Mouse (Mus musculus) midbrain, embryonic 13.5 days (tissue): ENCODE measurements at regions not wholly inside any gene's neighbourhood (a gene's known extent, or its start where the extent isn't known, plus 50 kb on each side); places are given as distances from the start of the nearest gene placed in this dataset.

Experiments used
- ATAC-seq: fragments of 200-750 bp; cut with Nextera tagmentation; 2 replicates; pipeline ENCODE4 v1.8.0; 2017; ENCODE audit warnings: mild to moderate bottlenecking, moderate TSS enrichment, moderate library complexity
- H3K27ac ChIP-seq: fragments of 300-500 bp; sonication (generic); 2 replicates; pipeline ENCODE4 v1.5.1; 2015; ENCODE audit warnings: inconsistent platforms, mild to moderate bottlenecking, moderate library complexity
- H3K27me3 ChIP-seq: fragments of 300-500 bp; sonication (generic); 2 replicates; pipeline ENCODE4 v1.6.1; 2015; ENCODE audit warnings: mild to moderate bottlenecking, inconsistent platforms
- H3K36me3 ChIP-seq: fragments of 300-500 bp; sonication (generic); 2 replicates; pipeline ENCODE4 v1.6.1; 2015; ENCODE audit warnings: mild to moderate bottlenecking, inconsistent platforms
- H3K4me1 ChIP-seq: fragments of 300-500 bp; sonication (generic); replicated peaks from 2 replicates; pipeline ENCODE4 v1.6.1; 2015; ENCODE audit warnings: inconsistent platforms
- H3K4me2 ChIP-seq: fragments of 300-500 bp; sonication (generic); replicated peaks from 2 replicates; pipeline ENCODE4 v1.6.1; 2015; ENCODE audit warnings: moderate library complexity, mild to moderate bottlenecking, inconsistent platforms
- H3K4me3 ChIP-seq: fragments of 300-500 bp; sonication (generic); replicated peaks from 2 replicates; pipeline ENCODE4 v1.5.1; 2015; ENCODE audit warnings: mild to moderate bottlenecking, inconsistent platforms
- H3K9ac ChIP-seq: fragments of 300-500 bp; sonication (generic); replicated peaks from 2 replicates; pipeline ENCODE4 v1.6.1; 2015; ENCODE audit warnings: mild to moderate bottlenecking, inconsistent platforms
- H3K9me3 ChIP-seq: fragments of 300-500 bp; sonication (generic); 2 replicates; pipeline ENCODE4 v1.6.1; 2016; ENCODE audit warnings: mild to moderate bottlenecking, inconsistent platforms
- WGBS: fragments of 180-500 bp; shearing (Covaris S2); methylation state at CpG from one replicate; pipeline ENCODE4 v1.1.7; 2015; 5-methylcytosine and 5-hydroxymethylcytosine counted together

DNA sequence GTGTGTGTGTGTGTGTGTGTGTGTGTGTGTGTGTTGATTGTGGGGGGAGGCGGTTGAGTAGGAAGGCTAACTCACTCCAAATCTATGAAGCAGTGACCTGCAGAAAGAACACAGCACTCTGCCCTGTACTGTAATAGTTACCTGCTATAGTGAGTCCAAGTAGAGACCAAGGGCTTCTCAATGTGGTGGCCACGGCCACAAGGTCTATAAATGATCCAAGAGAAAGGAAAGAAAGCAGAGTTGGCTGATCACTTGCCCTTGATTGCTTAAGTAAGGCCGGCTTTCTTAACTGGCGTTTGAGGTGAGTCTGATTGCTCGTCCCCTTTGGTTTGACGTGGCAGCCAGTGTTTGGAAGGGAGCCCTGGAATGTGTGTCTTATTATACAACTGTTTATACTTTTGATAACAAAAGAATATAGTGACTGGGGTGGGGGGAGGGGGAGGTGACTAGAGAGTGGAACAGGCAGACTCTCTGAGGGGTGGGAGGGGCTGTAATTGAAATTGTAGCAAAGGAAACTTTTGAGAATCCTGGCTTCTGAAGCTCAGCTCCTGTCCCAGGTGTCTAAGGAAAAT, 473.3 kb upstream of the Kif2a start:
- Histone ChIP-seq H3K9ac (no peak overlapping the region), H3K4me2 (no peak overlapping the region), H3K36me3 (no peaks in the 10 kb centered on the region), H3K4me3 (no peak overlapping the region), H3K27ac (no peak overlapping the region), H3K27me3 (no peaks in the 10 kb centered on the region), H3K4me1 (peaks cover 15% of the 10 kb centered on the region), H3K9me3 (no peaks in the 10 kb centered on the region)
- WGBS = 52% methylated on average over 6 of the region's 6 CpGs
- ATAC-seq = no peak

DNA sequence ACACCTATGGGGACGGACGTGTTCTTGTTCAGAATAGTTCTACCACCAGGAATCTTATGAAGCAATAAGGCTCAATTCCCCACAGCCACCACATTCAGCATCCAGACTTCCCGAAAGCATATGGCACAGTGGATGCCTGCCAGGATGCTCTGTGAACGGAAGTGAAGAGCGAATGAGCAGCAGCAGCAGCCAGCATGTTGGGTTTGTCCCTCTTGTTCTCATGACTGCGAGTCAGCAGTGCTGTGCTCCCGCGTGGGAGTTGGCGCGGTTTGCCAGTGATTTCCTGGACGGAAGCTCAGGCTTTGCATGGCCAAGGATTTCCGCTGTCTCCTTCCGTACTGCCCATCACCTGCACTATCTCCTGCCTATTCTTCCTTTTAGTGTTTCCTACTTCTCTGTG, 471.8 kb upstream of the Kif2a start:
- no peak overlapping the region for H3K4me2 ChIP-seq
- H3K4me3 ChIP-seq = no peak overlapping the region
- no peaks in the 10 kb centered on the region for H3K36me3 ChIP-seq
- no peaks in the 10 kb centered on the region for H3K27me3 ChIP-seq
- ATAC-seq = no peak
- H3K4me1 ChIP-seq = peaks cover 15% of the 10 kb centered on the region
- H3K27ac ChIP-seq = no peak overlapping the region
- no peaks in the 10 kb centered on the region for H3K9me3 ChIP-seq
- 85% methylated on average over 13 of the region's 13 CpGs for WGBS
- H3K9ac ChIP-seq = no peak overlapping the region

DNA sequence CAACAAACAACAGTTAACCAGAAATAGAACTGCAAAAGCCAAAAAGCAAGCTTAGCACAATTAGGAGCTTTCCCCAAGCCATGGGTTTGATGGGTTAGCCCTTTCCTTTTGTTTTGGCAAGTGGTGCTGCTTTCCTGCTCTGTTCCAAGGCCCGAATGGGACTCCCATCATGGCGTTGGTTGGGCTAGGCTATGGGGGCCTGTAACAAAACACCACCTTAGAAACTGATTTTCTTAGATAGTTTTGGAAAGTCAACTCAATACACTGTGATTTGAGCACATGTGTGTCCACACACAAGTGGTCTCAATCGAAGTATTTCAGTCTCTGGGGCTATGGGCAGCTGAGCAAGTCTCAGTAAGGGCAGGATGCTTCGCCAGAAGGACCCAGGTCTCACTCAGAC, 470.5 kb upstream of the Kif2a start:
- H3K9ac ChIP-seq = no peak overlapping the region
- H3K27ac ChIP-seq = no peak overlapping the region
- peaks cover 15% of the 10 kb centered on the region for H3K4me1 ChIP-seq
- H3K4me2 ChIP-seq = no peak overlapping the region
- no peak for ATAC-seq
- no peaks in the 10 kb centered on the region for H3K36me3 ChIP-seq
- H3K9me3 ChIP-seq = no peaks in the 10 kb centered on the region
- WGBS = 90% methylated on average over 4 of the region's 4 CpGs
- no peak overlapping the region for H3K4me3 ChIP-seq
- H3K27me3 ChIP-seq = no peaks in the 10 kb centered on the region

DNA sequence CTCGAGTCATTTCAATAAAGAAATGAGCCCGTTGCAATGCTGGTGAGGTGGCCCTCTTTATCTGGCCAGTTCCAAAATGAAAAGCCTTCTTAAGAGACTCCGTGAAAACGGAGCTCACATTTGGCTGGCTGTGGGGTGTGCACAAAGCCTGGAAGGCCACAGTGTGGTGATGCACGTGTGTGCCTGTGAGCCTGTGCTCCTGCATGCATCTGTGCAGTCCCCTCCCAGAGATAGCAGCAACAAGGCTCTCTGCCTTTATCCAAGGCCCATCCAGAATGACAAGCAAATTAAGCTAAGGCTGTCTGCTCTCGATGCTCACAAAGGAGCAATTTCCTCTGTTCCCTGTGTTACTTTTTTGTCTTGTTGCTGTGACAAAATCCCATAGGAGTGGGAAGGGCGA, 469.5 kb upstream of the Kif2a start:
- no peak for ATAC-seq
- Histone ChIP-seq H3K4me1 (peaks cover 15% of the 10 kb centered on the region), H3K4me3 (no peak overlapping the region), H3K36me3 (no peaks in the 10 kb centered on the region), H3K27ac (peak overlapping the region; percentile 21; the same call in 1 of the 2 replicates), H3K27me3 (no peaks in the 10 kb centered on the region), H3K9ac (no peak overlapping the region), H3K4me2 (no peak overlapping the region), H3K9me3 (no peaks in the 10 kb centered on the region)
- WGBS = 28% methylated on average over 7 of the region's 7 CpGs

DNA sequence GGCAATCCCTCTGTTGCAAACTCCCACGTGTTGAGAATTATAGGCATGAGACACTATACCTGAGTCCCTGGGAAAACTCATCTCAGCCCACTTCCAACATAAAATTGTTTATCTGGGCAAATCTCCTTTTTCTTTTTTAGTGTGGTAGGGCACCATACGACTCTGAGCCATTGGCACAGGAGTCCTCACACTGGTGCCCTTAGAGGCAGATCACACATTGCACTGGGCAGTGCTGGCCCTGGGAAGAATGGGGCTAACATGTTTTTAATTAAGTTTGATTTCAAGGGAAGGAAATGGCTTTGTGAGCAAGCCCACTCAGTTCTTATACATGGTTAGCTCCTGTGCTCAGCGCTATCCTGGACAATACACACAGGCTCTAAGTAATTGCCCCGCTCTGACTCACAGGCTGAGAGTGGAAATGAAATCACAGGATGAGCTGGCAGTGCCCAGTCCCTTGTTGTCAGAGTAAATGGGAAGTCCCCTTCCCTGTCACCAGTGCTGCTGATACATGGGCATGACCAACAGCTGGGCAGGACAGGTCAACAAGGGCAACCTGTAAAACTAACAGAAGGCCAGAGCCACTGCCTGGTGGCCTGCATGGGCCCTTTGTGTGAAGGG, 463.6 kb upstream of the Kif2a start:
- no peak overlapping the region for H3K27ac ChIP-seq
- ATAC-seq = no peak
- 84% methylated on average over 4 of the region's 4 CpGs for WGBS
- H3K4me1 ChIP-seq = peaks cover 22% of the 10 kb centered on the region
- H3K4me2 ChIP-seq = no peak overlapping the region
- no peaks in the 10 kb centered on the region for H3K9me3 ChIP-seq
- H3K36me3 ChIP-seq = no peaks in the 10 kb centered on the region
- H3K9ac ChIP-seq = no peak overlapping the region; the same call in 1 of the 2 replicates
- peaks cover 9% of the 10 kb centered on the region; the same call in 1 of the 2 replicates for H3K27me3 ChIP-seq
- no peak overlapping the region for H3K4me3 ChIP-seq

DNA sequence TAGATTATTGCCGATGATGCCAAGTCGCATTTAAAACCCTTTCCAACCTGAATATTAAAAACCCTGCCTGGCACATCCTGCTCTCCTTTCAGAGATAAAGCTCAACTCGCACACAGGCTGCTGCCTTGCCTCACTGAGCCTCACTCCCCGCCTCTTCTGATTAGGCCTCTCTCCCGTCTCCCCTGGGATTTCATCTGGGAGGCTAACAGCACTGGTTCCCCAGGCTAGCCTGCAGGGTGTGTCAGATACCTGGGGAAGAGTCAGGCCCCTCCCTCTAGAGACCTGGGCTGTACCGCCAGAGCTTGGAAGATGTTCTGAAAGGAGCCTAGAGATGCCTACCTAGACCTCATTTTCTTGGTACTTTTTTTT, 462.7 kb upstream of the Kif2a start:
- H3K36me3 ChIP-seq = no peaks in the 10 kb centered on the region
- no peak overlapping the region for H3K4me2 ChIP-seq
- no peak overlapping the region for H3K4me3 ChIP-seq
- ATAC-seq = 0 out of 2 replicates have a peak, but pooled peaks have one; percentile 24
- no peaks in the 10 kb centered on the region for H3K9me3 ChIP-seq
- H3K27me3 ChIP-seq = peaks cover 9% of the 10 kb centered on the region; the same call in 1 of the 2 replicates
- peak overlapping the region; percentile 70; the same call in 1 of the 2 replicates for H3K27ac ChIP-seq
- WGBS = 43% methylated on average over 6 of the region's 6 CpGs
- H3K4me1 ChIP-seq = peaks cover 22% of the 10 kb centered on the region
- no peak overlapping the region for H3K9ac ChIP-seq

DNA sequence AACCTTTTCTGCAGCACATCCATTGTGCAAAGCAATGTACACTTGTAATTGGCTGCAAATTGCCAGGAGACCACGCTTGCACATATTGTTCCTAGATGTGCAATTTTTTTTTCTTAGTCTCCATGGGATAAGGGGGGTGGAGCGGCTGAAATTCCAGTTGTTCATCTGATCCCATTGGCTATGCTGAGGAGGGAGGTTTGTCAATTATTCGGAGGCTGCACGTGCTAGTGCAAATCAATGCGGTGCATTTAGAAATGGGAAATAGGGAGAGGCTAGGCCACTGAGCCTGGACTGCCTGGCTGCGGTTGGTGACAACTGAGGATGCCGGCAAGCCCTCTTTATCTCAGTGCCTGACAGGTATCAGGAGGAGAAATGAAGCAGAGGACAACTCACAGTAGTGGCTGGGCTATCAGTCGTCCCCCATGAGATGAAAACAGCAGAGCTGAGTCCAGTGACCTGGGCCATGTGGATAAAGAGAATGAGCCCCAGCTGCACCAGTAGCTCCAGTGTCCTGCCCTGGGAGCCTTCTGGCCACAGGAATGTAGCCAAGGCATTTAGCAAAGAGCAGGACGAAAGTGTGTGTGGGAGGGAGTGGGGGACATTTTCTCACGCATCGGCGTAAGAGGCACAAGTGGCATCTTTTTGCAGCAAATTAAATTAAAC, 462.2 kb upstream of the Kif2a start:
- H3K9me3 ChIP-seq = no peaks in the 10 kb centered on the region
- peak; percentile 79 for ATAC-seq
- H3K4me2 ChIP-seq = no peak overlapping the region
- no peaks in the 10 kb centered on the region for H3K36me3 ChIP-seq
- no peak overlapping the region; the same call in 1 of the 2 replicates for H3K9ac ChIP-seq
- H3K27ac ChIP-seq = peak overlapping the region; percentile 70
- no peak overlapping the region for H3K4me3 ChIP-seq
- peaks cover 9% of the 10 kb centered on the region; the same call in 1 of the 2 replicates for H3K27me3 ChIP-seq
- peaks cover 22% of the 10 kb centered on the region for H3K4me1 ChIP-seq
- 27% methylated on average over 12 of the region's 12 CpGs for WGBS

DNA sequence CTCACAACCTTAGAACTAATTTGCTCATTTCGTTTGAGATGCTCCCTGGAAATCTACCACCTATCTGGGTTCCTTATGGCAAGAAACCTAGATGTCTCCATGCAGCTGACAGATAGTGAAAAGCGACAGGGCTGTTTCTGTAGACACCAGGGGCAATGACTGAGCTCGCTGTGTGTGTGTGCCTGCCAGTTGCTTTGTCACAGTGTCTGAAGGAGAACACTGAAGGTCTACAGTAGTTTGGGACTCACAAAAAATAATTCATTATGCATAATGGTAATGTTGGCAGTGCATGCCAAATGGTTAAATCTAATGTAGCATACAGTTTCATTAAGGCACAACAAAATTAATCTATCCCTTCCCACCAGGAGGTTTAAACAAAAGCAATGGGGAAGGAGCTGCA, 453.2 kb upstream of the Kif2a start:
- H3K4me1 ChIP-seq = peaks cover 16% of the 10 kb centered on the region
- H3K27me3 ChIP-seq = peaks cover 5% of the 10 kb centered on the region; the same call in 1 of the 2 replicates
- H3K4me3 ChIP-seq = no peak overlapping the region
- H3K36me3 ChIP-seq = no peaks in the 10 kb centered on the region
- WGBS = 78% methylated on average over 3 of the region's 3 CpGs
- no peaks in the 10 kb centered on the region for H3K9me3 ChIP-seq
- H3K4me2 ChIP-seq = no peak overlapping the region
- no peak for ATAC-seq
- no peak overlapping the region for H3K9ac ChIP-seq
- no peak overlapping the region for H3K27ac ChIP-seq

DNA sequence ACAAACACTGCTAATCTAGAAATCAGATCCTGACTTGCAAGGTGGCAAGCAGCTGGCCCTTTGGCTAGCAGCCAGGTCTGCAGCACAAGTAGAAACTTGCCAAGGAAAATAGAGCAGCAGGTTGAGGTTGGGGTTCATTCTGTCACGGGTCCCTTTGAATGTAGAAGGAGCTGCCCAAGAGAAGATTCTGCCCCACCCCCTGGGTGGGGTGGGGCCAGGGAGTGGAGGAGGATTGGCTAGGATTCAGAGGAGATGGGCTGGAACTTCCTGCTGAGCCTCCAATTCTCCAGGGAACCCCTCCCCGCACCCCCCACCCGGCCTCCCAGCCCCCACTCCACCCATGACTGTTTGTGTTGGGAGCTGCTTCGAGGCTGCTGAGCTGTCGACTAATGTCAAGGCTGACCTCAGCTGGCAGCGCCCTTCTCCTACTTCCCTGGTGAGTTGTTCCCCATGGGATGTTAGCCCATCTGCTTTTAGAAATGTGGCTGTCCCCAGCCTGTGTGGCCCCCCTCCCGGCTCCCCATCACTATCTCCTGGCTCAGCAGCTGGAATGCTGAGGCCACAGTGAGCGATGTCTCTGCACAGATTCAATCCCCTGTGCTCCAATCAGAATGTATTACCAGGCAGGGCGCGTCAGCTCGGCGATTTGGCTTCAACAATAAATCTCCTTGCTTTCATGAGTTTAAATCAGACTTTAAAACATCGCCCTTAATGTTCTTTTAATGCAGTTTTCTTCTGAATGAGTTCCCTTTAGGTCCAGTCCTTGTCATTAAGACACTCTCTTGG, 447.8 kb upstream of the Kif2a start:
- no peaks in the 10 kb centered on the region for H3K9me3 ChIP-seq
- H3K4me1 ChIP-seq = peaks cover 27% of the 10 kb centered on the region
- H3K9ac ChIP-seq = peak overlapping the region; percentile 49; the same call in 1 of the 2 replicates
- peak overlapping the region; percentile 51 for H3K4me2 ChIP-seq
- peak; percentile 72 for ATAC-seq
- 0 out of 2 replicates have a peak overlapping the region, but pooled peaks have one; percentile 19 for H3K27ac ChIP-seq
- 3% methylated on average over 13 of the region's 13 CpGs for WGBS
- H3K27me3 ChIP-seq = peaks cover 7% of the 10 kb centered on the region; the same call in 1 of the 2 replicates
- H3K4me3 ChIP-seq = peak overlapping the region; percentile 16
- no peaks in the 10 kb centered on the region for H3K36me3 ChIP-seq

DNA sequence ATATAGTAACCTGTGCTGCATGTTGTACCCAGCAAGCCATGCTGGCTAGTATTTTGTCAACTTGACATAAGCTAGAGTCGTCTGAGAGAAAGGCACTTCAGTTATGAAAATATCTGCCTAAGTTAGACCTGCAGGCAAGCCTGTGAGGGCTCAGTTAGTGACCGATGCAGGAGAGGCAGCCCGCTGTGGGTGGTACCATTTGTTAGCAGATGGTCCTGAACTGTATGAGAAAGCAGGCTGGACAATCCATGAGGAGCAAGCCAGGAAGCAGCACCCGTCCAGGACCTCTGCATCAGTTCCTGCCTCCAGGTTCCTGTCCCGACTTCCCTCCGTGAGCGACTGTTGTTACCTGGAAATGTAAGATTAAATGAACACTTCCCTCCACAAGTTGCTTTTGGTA, 440.9 kb upstream of the Kif2a start:
- H3K4me2 ChIP-seq = no peak overlapping the region
- no peak overlapping the region for H3K27ac ChIP-seq
- peaks cover 13% of the 10 kb centered on the region for H3K4me1 ChIP-seq
- no peak overlapping the region for H3K4me3 ChIP-seq
- no peaks in the 10 kb centered on the region for H3K36me3 ChIP-seq
- peaks cover 3% of the 10 kb centered on the region; the same call in 1 of the 2 replicates for H3K27me3 ChIP-seq
- H3K9me3 ChIP-seq = no peaks in the 10 kb centered on the region
- ATAC-seq = no peak
- H3K9ac ChIP-seq = no peak overlapping the region
- 90% methylated on average over 7 of the region's 7 CpGs for WGBS

DNA sequence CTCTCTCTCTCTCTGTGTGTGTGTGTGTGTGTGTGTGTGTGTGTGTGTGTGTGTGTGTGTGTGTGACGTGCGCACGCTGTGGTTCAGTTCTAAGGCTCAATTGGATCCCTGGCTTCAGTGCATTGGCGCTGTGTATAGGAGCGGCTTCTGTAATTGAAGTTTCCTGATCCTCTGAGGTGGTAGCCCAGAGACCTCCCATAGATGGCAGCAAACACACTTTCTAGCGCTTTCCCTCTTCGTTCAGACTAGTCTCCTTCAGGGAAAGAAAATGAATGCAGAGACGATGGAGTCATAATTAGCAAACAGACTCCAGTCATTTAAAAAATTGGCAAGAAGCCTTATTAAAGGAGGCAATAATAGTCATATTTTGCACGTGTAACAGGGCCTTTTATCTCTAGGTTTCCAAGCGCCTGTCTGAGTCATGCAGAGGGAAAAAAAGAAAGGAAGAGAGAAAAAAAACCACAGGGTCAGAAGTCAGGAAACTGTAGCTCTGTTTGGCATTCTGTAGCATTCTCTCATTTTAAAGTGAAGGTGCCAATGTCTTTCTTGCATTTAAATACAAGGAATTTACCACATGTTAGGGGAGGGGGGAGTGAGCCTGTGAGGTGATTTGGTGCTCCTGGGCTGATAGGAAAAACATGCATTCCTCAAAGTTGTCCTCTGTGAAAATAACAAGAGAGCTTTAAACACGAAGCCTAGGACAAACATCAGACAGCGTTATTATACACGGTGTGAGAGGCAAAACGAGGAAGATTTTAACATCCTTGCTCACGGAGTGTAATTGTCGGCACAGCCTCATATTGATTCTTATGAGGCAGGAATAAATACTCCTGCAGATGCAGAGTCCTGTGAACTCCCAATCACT, 439.4 kb upstream of the Kif2a start:
- H3K9me3 ChIP-seq = no peaks in the 10 kb centered on the region
- H3K4me1 ChIP-seq = peaks cover 5% of the 10 kb centered on the region
- 19% methylated on average over 16 of the region's 16 CpGs for WGBS
- no peak overlapping the region for H3K4me3 ChIP-seq
- H3K36me3 ChIP-seq = no peaks in the 10 kb centered on the region
- 0 out of 2 replicates have a peak overlapping the region, but pooled peaks have one; percentile 30 for H3K27ac ChIP-seq
- no peak overlapping the region for H3K9ac ChIP-seq
- peak; percentile 94 for ATAC-seq
- peaks cover 3% of the 10 kb centered on the region; the same call in 1 of the 2 replicates for H3K27me3 ChIP-seq
- H3K4me2 ChIP-seq = peak overlapping the region; percentile 32
